Mouse (Mus musculus): ENCODE results near the gene Nck2. TPM values are rescaled to one million over a fixed set of nuclear protein-coding genes. Genes with fewer than 3 reads are reported as not detected.

Gene Nck2
- polyA plus RNA-seq, 1 experiment from 2014 or later, result 35.0 TPM

GRCm38 (mm10) chr1:43445170-43446088 lies 1.1 kb downstream of the Nck2 start:
- H3K4me1 ChIP-seq, result peaks cover 29% of the 10 kb centered on the region
- peak; percentile 84 for DNase-seq (ENCODE audit: low spot score)
- H3K27me3 ChIP-seq (ENCODE audit: low read depth, poor library complexity, severe bottlenecking), result peaks cover 5% of the 10 kb centered on the region
- H3K9me3 ChIP-seq (replicated peaks), result no peaks in the 10 kb centered on the region
- no peaks in the 10 kb centered on the region for H3K36me3 ChIP-seq
- H3K27ac ChIP-seq (replicated peaks), result peak overlapping the region; percentile 94
- H3K4me3 ChIP-seq, result peak overlapping the region; percentile 97
- under 1% methylated on average over 86 of the region's 86 CpGs for WGBS

GRCm38 (mm10) chr1:43446089-43446533 lies 1.7 kb downstream of the Nck2 start:
- peak; percentile 76 for DNase-seq (ENCODE audit: low spot score)
- no peaks in the 10 kb centered on the region for H3K36me3 ChIP-seq
- no peaks in the 10 kb centered on the region for H3K9me3 ChIP-seq (replicated peaks)
- peaks cover 33% of the 10 kb centered on the region for H3K4me1 ChIP-seq
- under 1% methylated on average over 44 of the region's 44 CpGs for WGBS
- peaks cover 5% of the 10 kb centered on the region for H3K27me3 ChIP-seq (ENCODE audit: low read depth, poor library complexity, severe bottlenecking)
- H3K27ac ChIP-seq (replicated peaks), result peak overlapping the region; percentile 94
- H3K4me3 ChIP-seq, result peak overlapping the region; percentile 97

GRCm38 (mm10) chr1:43446731-43447601 lies 2.6 kb downstream of the Nck2 start:
- Histone ChIP-seq H3K27me3 (ENCODE audit: low read depth, poor library complexity, severe bottlenecking) (peaks cover 5% of the 10 kb centered on the region), H3K4me3 (peak overlapping the region; percentile 97), H3K27ac (replicated peaks) (peak overlapping the region; percentile 94), H3K4me1 (peaks cover 34% of the 10 kb centered on the region), H3K9me3 (replicated peaks) (no peaks in the 10 kb centered on the region), H3K36me3 (no peaks in the 10 kb centered on the region)
- 22% methylated on average over 16 of the region's 16 CpGs for WGBS
- peak; percentile 49 for DNase-seq (ENCODE audit: low spot score)

GRCm38 (mm10) chr1:43447602-43448287 lies 3.4 kb downstream of the Nck2 start:
- Histone ChIP-seq H3K9me3 (replicated peaks) (no peaks in the 10 kb centered on the region), H3K4me3 (peak overlapping the region; percentile 97), H3K27me3 (ENCODE audit: low read depth, poor library complexity, severe bottlenecking) (peaks cover 5% of the 10 kb centered on the region), H3K27ac (replicated peaks) (no peak overlapping the region), H3K4me1 (peaks cover 34% of the 10 kb centered on the region), H3K36me3 (0 out of 2 replicates have a peak, but pooled peaks cover 5% of the 10 kb centered on the region)
- DNase-seq (ENCODE audit: low spot score), result no peak
- 64% methylated on average over 9 of the region's 9 CpGs for WGBS

- no peaks in the 10 kb centered on the region for H3K27me3 ChIP-seq (ENCODE audit: low read depth, poor library complexity, severe bottlenecking)
Measured at GRCm38 (mm10) chr1:43450811-43451210, 6.4 kb downstream of the Nck2 start.

GRCm38 (mm10) chr1:43453683-43454082 lies 9.3 kb downstream of the Nck2 start:
- Histone ChIP-seq H3K36me3 (0 out of 2 replicates have a peak, but pooled peaks cover 5% of the 10 kb centered on the region), H3K4me3 (no peak overlapping the region), H3K27me3 (ENCODE audit: low read depth, poor library complexity, severe bottlenecking) (no peaks in the 10 kb centered on the region), H3K27ac (replicated peaks) (no peak overlapping the region; the same call in 1 of the 2 replicates), H3K4me1 (0 out of 2 replicates have a peak, but pooled peaks cover 12% of the 10 kb centered on the region), H3K9me3 (replicated peaks) (no peaks in the 10 kb centered on the region)
- no peak for DNase-seq (ENCODE audit: low spot score)
- WGBS, result 91% methylated on average over 3 of the region's 3 CpGs

More at GRCm38 (mm10) chr1:43450811-43451210, 6.4 kb downstream of the Nck2 start:
- H3K4me1 ChIP-seq, result peaks cover 30% of the 10 kb centered on the region
- H3K4me3 ChIP-seq, result no peak overlapping the region
- H3K27ac ChIP-seq (replicated peaks), result no peak overlapping the region
- 90% methylated on average over 1 of the region's 1 CpGs for WGBS
- no peak for DNase-seq (ENCODE audit: low spot score)
- H3K36me3 ChIP-seq, result 0 out of 2 replicates have a peak, but pooled peaks cover 5% of the 10 kb centered on the region
- no peaks in the 10 kb centered on the region for H3K9me3 ChIP-seq (replicated peaks)

GRCm38 (mm10) chr1:43454741-43455140 lies 10.4 kb downstream of the Nck2 start:
- no peak for DNase-seq (ENCODE audit: low spot score)
- Histone ChIP-seq H3K4me1 (0 out of 2 replicates have a peak, but pooled peaks cover 8% of the 10 kb centered on the region), H3K9me3 (replicated peaks) (no peaks in the 10 kb centered on the region), H3K27ac (replicated peaks) (no peak overlapping the region), H3K36me3 (0 out of 2 replicates have a peak, but pooled peaks cover 5% of the 10 kb centered on the region), H3K4me3 (no peak overlapping the region), H3K27me3 (ENCODE audit: low read depth, poor library complexity, severe bottlenecking) (no peaks in the 10 kb centered on the region)
- 89% methylated on average over 8 of the region's 8 CpGs for WGBS

GRCm38 (mm10) chr1:43455196-43455595 lies 10.8 kb downstream of the Nck2 start:
- no peak overlapping the region for H3K27ac ChIP-seq (replicated peaks)
- no peaks in the 10 kb centered on the region for H3K9me3 ChIP-seq (replicated peaks)
- 0 out of 2 replicates have a peak, but pooled peaks cover 5% of the 10 kb centered on the region for H3K36me3 ChIP-seq
- no peaks in the 10 kb centered on the region for H3K27me3 ChIP-seq (ENCODE audit: low read depth, poor library complexity, severe bottlenecking)
- 0 out of 2 replicates have a peak, but pooled peaks cover 8% of the 10 kb centered on the region for H3K4me1 ChIP-seq
- no peak for DNase-seq (ENCODE audit: low spot score)
- WGBS, result 98% methylated on average over 1 of the region's 1 CpGs
- no peak overlapping the region for H3K4me3 ChIP-seq

GRCm38 (mm10) chr1:43457012-43457766 lies 12.8 kb downstream of the Nck2 start:
- no peak overlapping the region for H3K27ac ChIP-seq (replicated peaks)
- H3K36me3 ChIP-seq, result peaks cover 14% of the 10 kb centered on the region; the same call in 1 of the 2 replicates
- DNase-seq (ENCODE audit: low spot score), result no peak
- no peaks in the 10 kb centered on the region for H3K9me3 ChIP-seq (replicated peaks)
- H3K27me3 ChIP-seq (ENCODE audit: low read depth, poor library complexity, severe bottlenecking), result no peaks in the 10 kb centered on the region
- 0 out of 2 replicates have a peak, but pooled peaks cover 4% of the 10 kb centered on the region for H3K4me1 ChIP-seq
- H3K4me3 ChIP-seq, result no peak overlapping the region
- WGBS, result 90% methylated on average over 7 of the region's 7 CpGs

- H3K36me3 ChIP-seq, result peaks cover 9% of the 10 kb centered on the region; the same call in 1 of the 2 replicates
- H3K27me3 ChIP-seq (ENCODE audit: low read depth, poor library complexity, severe bottlenecking), result no peaks in the 10 kb centered on the region
- no peak overlapping the region for H3K4me3 ChIP-seq
- DNase-seq (ENCODE audit: low spot score), result no peak
- H3K9me3 ChIP-seq (replicated peaks), result no peaks in the 10 kb centered on the region
- H3K4me1 ChIP-seq, result no peaks in the 10 kb centered on the region
- 92% methylated on average over 5 of the region's 5 CpGs for WGBS
- H3K27ac ChIP-seq (replicated peaks), result no peak overlapping the region
Measured at GRCm38 (mm10) chr1:43460468-43460867, 16.1 kb downstream of the Nck2 start.

GRCm38 (mm10) chr1:43462666-43463065 lies 18.3 kb downstream of the Nck2 start:
- H3K27me3 ChIP-seq (ENCODE audit: low read depth, poor library complexity, severe bottlenecking), result no peaks in the 10 kb centered on the region

More at GRCm38 (mm10) chr1:43462666-43463065, 18.3 kb downstream of the Nck2 start:
- 77% methylated on average over 4 of the region's 4 CpGs for WGBS
- H3K4me3 ChIP-seq, result no peak overlapping the region
- H3K36me3 ChIP-seq, result peaks cover 9% of the 10 kb centered on the region; the same call in 1 of the 2 replicates
- no peaks in the 10 kb centered on the region for H3K9me3 ChIP-seq (replicated peaks)
- no peak for DNase-seq (ENCODE audit: low spot score)
- H3K27ac ChIP-seq (replicated peaks), result no peak overlapping the region
- no peaks in the 10 kb centered on the region for H3K4me1 ChIP-seq

Data from midbrain, embryonic 10.5 days (tissue).